Mouse (Mus musculus) cerebellum, adult 8-10 months (tissue): Measurements from ENCODE around the gene Cct8.

ENCODE experiments used
- DNase-seq: peaks from one replicate; pipeline ENCODE4 v3.0.0; 2022

The Cct8 gene

GRCm38 (mm10) chr16:87444071-87444470 lies 51.6 kb downstream of the Cct8 start:
- no peak for DNase-seq

- DNase-seq = no peak
These were observed 52.4 kb downstream of the Cct8 start for GRCm38 (mm10) chr16:87443245-87443644.

GRCm38 (mm10) chr16:87442291-87442690 lies 53.4 kb downstream of the Cct8 start:
- DNase-seq = no peak

GRCm38 (mm10) chr16:87441089-87441488 lies 54.6 kb downstream of the Cct8 start:
- DNase-seq = no peak

- peak; percentile 90 for DNase-seq
These were observed 55.4 kb downstream of the Cct8 start, which contains the start of gene Rwdd2b for GRCm38 (mm10) chr16:87440184-87440686. Gene Rwdd2b, minus strand, starts transcription at chr16:87440573.

GRCm38 (mm10) chr16:87438697-87439096 lies 57.0 kb downstream of the Cct8 start:
- DNase-seq = no peak

GRCm38 (mm10) chr16:87437096-87437495 lies 58.6 kb downstream of the Cct8 start:
- no peak for DNase-seq

- DNase-seq = no peak
These were observed 60.1 kb downstream of the Cct8 start for GRCm38 (mm10) chr16:87435411-87436205.

- DNase-seq = no peak
These were observed 60.7 kb downstream of the Cct8 start for GRCm38 (mm10) chr16:87434946-87435345.

- DNase-seq = no peak
These were observed 61.4 kb downstream of the Cct8 start for GRCm38 (mm10) chr16:87434266-87434665.
